Mouse (Mus musculus) v-Abl transformed pro-B cells (cell line): Measurements from ENCODE around the gene Nasp.

ENCODE experiments used
- in situ Hi-C, 2 experiments: fragments of 400-800 bp; cut with MboI; formaldehyde crosslinking; loops; one replicate each; pipeline ENCODE4 v1.15.1; 2025; ENCODE audit not compliant: unreplicated experiment in 2 of 2

Gene Nasp

DNA sequence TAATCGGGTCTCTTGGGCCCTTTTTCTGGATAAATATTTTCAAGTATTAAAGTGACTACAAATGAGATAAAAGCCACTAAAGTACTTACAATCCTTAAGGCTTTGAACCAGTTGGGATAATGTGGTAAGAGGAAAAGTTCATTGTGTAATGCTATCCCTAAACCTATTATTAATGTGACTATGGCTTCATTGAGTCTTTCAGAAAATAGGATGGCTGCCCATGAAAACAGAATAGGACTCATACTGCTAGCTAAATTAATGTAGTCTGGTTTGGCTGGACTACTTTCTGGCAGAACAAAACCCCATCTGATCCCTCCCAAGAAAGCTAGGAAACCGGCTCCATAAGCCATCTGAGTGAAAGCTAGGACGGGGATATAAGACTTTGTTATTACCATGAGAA is 74.7 kb downstream of the Nasp start:
- in situ Hi-C loops: loop anchor here in 1 of 2 experiments (5.0 kb wide), 1 partner anchor 46 kb away; the partner anchor contains the start of gene Ipp
